Mouse (Mus musculus) hindbrain, embryonic 10.5 days (tissue): ENCODE data around the gene Pars2. TPM values are rescaled to one million over a fixed set of nuclear protein-coding genes. Genes with fewer than 3 reads are reported as not detected.

ENCODE experiments used
- DNase-seq: peaks from one replicate; pipeline ENCODE4 v3.0.0-alpha.2; 2017; ENCODE audit warnings: low spot score
- H3K27ac ChIP-seq: fragments of 300-500 bp; sonication (generic); 2 replicates; pipeline ENCODE4 v1.5.1; 2016; ENCODE audit warnings: mild to moderate bottlenecking, moderate library complexity
- H3K27me3 ChIP-seq: fragments of 300-500 bp; sonication (generic); 2 replicates; pipeline ENCODE4 v1.6.1; 2016; ENCODE audit warnings: mild to moderate bottlenecking; ENCODE audit not compliant: poor library complexity, insufficient read depth, severe bottlenecking
- H3K36me3 ChIP-seq: fragments of 300-500 bp; sonication (generic); 2 replicates; pipeline ENCODE4 v1.6.1; 2016; ENCODE audit warnings: mild to moderate bottlenecking, moderate library complexity
- H3K4me1 ChIP-seq: fragments of 300-500 bp; sonication (generic); replicated peaks from 2 replicates; pipeline ENCODE4 v1.6.1; 2016; ENCODE audit warnings: mild to moderate bottlenecking
- H3K4me3 ChIP-seq: fragments of 300-500 bp; sonication (generic); 2 replicates; pipeline ENCODE4 v1.5.1; 2016; ENCODE audit warnings: mild to moderate bottlenecking, moderate library complexity
- H3K9me3 ChIP-seq: fragments of 300-500 bp; sonication (generic); 2 replicates; pipeline ENCODE4 v1.6.1; 2016; ENCODE audit warnings: mild to moderate bottlenecking, moderate library complexity
- WGBS: fragments of 180-500 bp; shearing (Covaris S2); methylation state at CpG from one replicate; pipeline ENCODE4 v1.1.7; 2016; 5-methylcytosine and 5-hydroxymethylcytosine counted together
- polyA plus RNA-seq: library from polyadenylated mRNA; unstranded; fragments of >200 nt; fragmentation: Nextera tagmentation; extraction: Ambion mirVana; gene quantifications from 2 replicates; pipeline ENCODE4 v1.2.1, GENCODE M21; 2016

Gene Pars2
- polyA plus RNA-seq, 1 experiment from 2014 or later = 16.5 TPM

GRCm38 (mm10) chr4:106647137-106647536 lies 3.7 kb upstream of the Pars2 start:
- no peaks in the 10 kb centered on the region for H3K36me3 ChIP-seq
- DNase-seq = no peak
- no peaks in the 10 kb centered on the region for H3K9me3 ChIP-seq
- H3K27ac ChIP-seq = no peak overlapping the region
- peaks cover 10% of the 10 kb centered on the region for H3K4me1 ChIP-seq
- 86% methylated on average over 6 of the region's 6 CpGs for WGBS
- peaks cover 31% of the 10 kb centered on the region for H3K27me3 ChIP-seq
- H3K4me3 ChIP-seq = no peak overlapping the region

GRCm38 (mm10) chr4:106652546-106652945 lies 1.7 kb downstream of the Pars2 start:
- peaks cover 11% of the 10 kb centered on the region for H3K4me1 ChIP-seq
- H3K4me3 ChIP-seq = no peak overlapping the region
- no peak for DNase-seq
- H3K36me3 ChIP-seq = peaks cover 48% of the 10 kb centered on the region
- H3K9me3 ChIP-seq = no peaks in the 10 kb centered on the region
- peaks cover 19% of the 10 kb centered on the region for H3K27me3 ChIP-seq
- H3K27ac ChIP-seq = no peak overlapping the region
- WGBS = 94% methylated on average over 3 of the region's 3 CpGs

- no peak for DNase-seq
- peaks cover 53% of the 10 kb centered on the region for H3K36me3 ChIP-seq
- WGBS = 93% methylated on average over 15 of the region's 15 CpGs
- H3K9me3 ChIP-seq = no peaks in the 10 kb centered on the region
- no peak overlapping the region for H3K27ac ChIP-seq
- H3K4me1 ChIP-seq = peaks cover 11% of the 10 kb centered on the region
- H3K27me3 ChIP-seq = peaks cover 14% of the 10 kb centered on the region
- H3K4me3 ChIP-seq = no peak overlapping the region
Measured at GRCm38 (mm10) chr4:106653051-106653450, 2.2 kb downstream of the Pars2 start.

- no peak for DNase-seq
- Histone ChIP-seq H3K4me3 (no peak overlapping the region), H3K27ac (no peak overlapping the region), H3K4me1 (peaks cover 11% of the 10 kb centered on the region), H3K36me3 (peaks cover 77% of the 10 kb centered on the region), H3K9me3 (no peaks in the 10 kb centered on the region), H3K27me3 (no peaks in the 10 kb centered on the region)
- WGBS = 87% methylated on average over 10 of the region's 10 CpGs
Measured at GRCm38 (mm10) chr4:106655681-106656080, 4.8 kb downstream of the Pars2 start.

- DNase-seq = no peak
- Histone ChIP-seq H3K27me3 (no peaks in the 10 kb centered on the region), H3K36me3 (peaks cover 100% of the 10 kb centered on the region), H3K9me3 (no peaks in the 10 kb centered on the region), H3K27ac (no peak overlapping the region), H3K4me3 (no peak overlapping the region), H3K4me1 (no peaks in the 10 kb centered on the region)
- WGBS = 89% methylated on average over 5 of the region's 5 CpGs
Measured at GRCm38 (mm10) chr4:106663956-106664470, 13.1 kb downstream of the Pars2 start.

- 90% methylated on average over 6 of the region's 6 CpGs for WGBS
- peaks cover 100% of the 10 kb centered on the region for H3K36me3 ChIP-seq
- H3K9me3 ChIP-seq = no peaks in the 10 kb centered on the region
- H3K4me3 ChIP-seq = no peak overlapping the region
- no peaks in the 10 kb centered on the region for H3K27me3 ChIP-seq
- no peak overlapping the region for H3K27ac ChIP-seq
- DNase-seq = no peak
- no peaks in the 10 kb centered on the region for H3K4me1 ChIP-seq
Measured at GRCm38 (mm10) chr4:106664697-106665096, 13.8 kb downstream of the Pars2 start.

- WGBS = 98% methylated on average over 2 of the region's 2 CpGs
- Histone ChIP-seq H3K36me3 (peaks cover 100% of the 10 kb centered on the region), H3K9me3 (no peaks in the 10 kb centered on the region), H3K27ac (no peak overlapping the region), H3K4me3 (no peak overlapping the region), H3K4me1 (no peaks in the 10 kb centered on the region), H3K27me3 (no peaks in the 10 kb centered on the region)
- DNase-seq = no peak
Measured at GRCm38 (mm10) chr4:106665269-106665668, 14.4 kb downstream of the Pars2 start.

- H3K9me3 ChIP-seq = no peaks in the 10 kb centered on the region
- 94% methylated on average over 10 of the region's 10 CpGs for WGBS
- H3K4me1 ChIP-seq = no peaks in the 10 kb centered on the region
- peaks cover 100% of the 10 kb centered on the region for H3K36me3 ChIP-seq
- H3K27ac ChIP-seq = no peak overlapping the region
- H3K4me3 ChIP-seq = no peak overlapping the region
- H3K27me3 ChIP-seq = no peaks in the 10 kb centered on the region
- no peak for DNase-seq
Measured at GRCm38 (mm10) chr4:106665673-106666072, 14.8 kb downstream of the Pars2 start.

GRCm38 (mm10) chr4:106666546-106666945 lies 15.7 kb downstream of the Pars2 start:
- Histone ChIP-seq H3K36me3 (peaks cover 100% of the 10 kb centered on the region), H3K9me3 (no peaks in the 10 kb centered on the region)
- 99% methylated on average over 2 of the region's 2 CpGs for WGBS

GRCm38 (mm10) chr4:106676749-106677148 lies 25.9 kb downstream of the Pars2 start:
- DNase-seq = no peak
- H3K9me3 ChIP-seq = no peaks in the 10 kb centered on the region
- H3K4me1 ChIP-seq = peaks cover 16% of the 10 kb centered on the region
- H3K27ac ChIP-seq = no peak overlapping the region
- peaks cover 6% of the 10 kb centered on the region; the same call in 1 of the 2 replicates for H3K27me3 ChIP-seq
- WGBS = 88% methylated on average over 5 of the region's 5 CpGs
- H3K36me3 ChIP-seq = peaks cover 57% of the 10 kb centered on the region
- no peak overlapping the region for H3K4me3 ChIP-seq

More at GRCm38 (mm10) chr4:106666546-106666945, 15.7 kb downstream of the Pars2 start:
- Histone ChIP-seq H3K4me1 (no peaks in the 10 kb centered on the region), H3K4me3 (no peak overlapping the region), H3K27ac (no peak overlapping the region), H3K27me3 (no peaks in the 10 kb centered on the region)
- no peak for DNase-seq

- H3K4me1 ChIP-seq = peaks cover 16% of the 10 kb centered on the region
- peaks cover 6% of the 10 kb centered on the region; the same call in 1 of the 2 replicates for H3K27me3 ChIP-seq
- no peaks in the 10 kb centered on the region for H3K9me3 ChIP-seq
- peak within 1 kb of the TSS; percentile 86 for H3K4me3 ChIP-seq
- peak; percentile 94 for DNase-seq
- under 1% methylated on average over 43 of the region's 43 CpGs for WGBS
- H3K36me3 ChIP-seq = peaks cover 39% of the 10 kb centered on the region
- peak within 1 kb of the TSS; percentile 90 for H3K27ac ChIP-seq
Measured at GRCm38 (mm10) chr4:106678442-106679118, 27.7 kb downstream of the Pars2 start, which contains the start of gene Ttc4. Ttc4 (minus strand) TSS chr4:106678944.

- H3K4me3 ChIP-seq = peak overlapping the region; percentile 86
Measured at GRCm38 (mm10) chr4:106679152-106679551, 28.3 kb downstream of the Pars2 start.

GRCm38 (mm10) chr4:106680955-106681354 lies 30.1 kb downstream of the Pars2 start:
- peaks cover 16% of the 10 kb centered on the region for H3K4me1 ChIP-seq
- 62% methylated on average over 2 of the region's 2 CpGs for WGBS
- no peak for DNase-seq
- H3K9me3 ChIP-seq = no peaks in the 10 kb centered on the region
- peaks cover 15% of the 10 kb centered on the region for H3K36me3 ChIP-seq
- H3K27ac ChIP-seq = no peak overlapping the region
- no peak overlapping the region for H3K4me3 ChIP-seq
- H3K27me3 ChIP-seq = peaks cover 6% of the 10 kb centered on the region; the same call in 1 of the 2 replicates

More at GRCm38 (mm10) chr4:106679152-106679551, 28.3 kb downstream of the Pars2 start:
- 38% methylated on average over 3 of the region's 3 CpGs for WGBS
- Histone ChIP-seq H3K36me3 (peaks cover 33% of the 10 kb centered on the region), H3K27ac (peak overlapping the region; percentile 90), H3K9me3 (no peaks in the 10 kb centered on the region), H3K4me1 (peaks cover 16% of the 10 kb centered on the region), H3K27me3 (peaks cover 6% of the 10 kb centered on the region; the same call in 1 of the 2 replicates)
- DNase-seq = no peak
